Mouse (Mus musculus): ENCODE measurements around the gene Tmem106b. TPM values are rescaled to one million over a fixed set of nuclear protein-coding genes. Genes with fewer than 3 reads are reported as not detected.
A peak's percentile ranks its signal among the peaks of the same experiment; 100 is the strongest.

Tmem106b gene
- 100 to 1,000 TPM; 144 to 157 TPM for total RNA-seq (2021)
- long read RNA-seq, experiment 1, full-length matches to known transcripts: 63 of 83 reads
- long read RNA-seq, experiment 1, partial matches to known transcripts: 4 of 83 reads
- long read RNA-seq, experiment 1, other reads (novel, unspliced or antisense): 16 of 83 reads
- long read RNA-seq, experiment 2, full-length matches to known transcripts: 44 of 53 reads
- long read RNA-seq, experiment 2, partial matches to known transcripts: 0 of 53 reads
- long read RNA-seq, experiment 2, other reads (novel, unspliced or antisense): 9 of 53 reads

DNA sequence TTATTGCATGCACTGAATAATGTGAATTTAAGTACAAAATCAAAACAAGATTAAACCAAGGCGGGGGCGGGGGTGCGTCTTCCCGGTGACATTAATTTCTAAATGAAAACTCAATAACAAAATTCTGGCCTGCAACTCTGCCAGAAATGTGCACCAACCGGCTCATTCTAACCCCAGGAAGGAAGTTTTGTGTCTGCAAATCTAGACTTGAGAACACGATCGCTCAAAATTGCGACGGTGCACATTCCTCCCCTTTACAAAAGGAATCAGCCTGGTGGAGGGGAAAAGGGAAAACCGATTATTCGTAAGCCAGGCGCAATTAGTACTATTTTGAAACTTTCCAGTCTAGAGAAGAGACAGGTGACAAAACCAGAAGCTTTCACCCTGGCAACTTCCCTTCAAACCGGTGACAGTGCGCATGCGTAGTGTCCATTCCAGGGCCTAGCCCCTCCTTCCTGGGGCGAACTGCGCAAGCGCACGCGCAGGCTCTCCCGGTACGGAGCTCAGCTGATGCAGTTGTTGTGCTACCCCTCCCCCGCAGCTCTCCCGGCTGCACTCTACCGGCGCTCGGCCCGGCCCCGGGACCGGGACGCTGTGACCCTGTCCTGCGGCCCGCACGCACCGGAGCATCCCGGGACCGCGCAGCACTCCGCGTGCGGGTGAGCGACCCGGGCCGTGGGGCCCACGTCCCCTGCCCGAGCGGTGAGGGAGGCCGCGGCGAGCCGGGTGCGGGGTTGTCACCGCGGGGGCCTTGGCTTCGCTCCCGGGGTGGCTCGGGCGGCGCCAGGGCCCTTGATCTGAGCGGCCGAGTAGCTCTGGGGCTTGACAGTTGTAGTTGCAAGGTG is at the start of gene Tmem106b:
Gene Tmem106b (plus strand): TSS at position 458 of the 845 bp plus-strand sequence.
- peak; percentile 97 for DNase-seq

DNA sequence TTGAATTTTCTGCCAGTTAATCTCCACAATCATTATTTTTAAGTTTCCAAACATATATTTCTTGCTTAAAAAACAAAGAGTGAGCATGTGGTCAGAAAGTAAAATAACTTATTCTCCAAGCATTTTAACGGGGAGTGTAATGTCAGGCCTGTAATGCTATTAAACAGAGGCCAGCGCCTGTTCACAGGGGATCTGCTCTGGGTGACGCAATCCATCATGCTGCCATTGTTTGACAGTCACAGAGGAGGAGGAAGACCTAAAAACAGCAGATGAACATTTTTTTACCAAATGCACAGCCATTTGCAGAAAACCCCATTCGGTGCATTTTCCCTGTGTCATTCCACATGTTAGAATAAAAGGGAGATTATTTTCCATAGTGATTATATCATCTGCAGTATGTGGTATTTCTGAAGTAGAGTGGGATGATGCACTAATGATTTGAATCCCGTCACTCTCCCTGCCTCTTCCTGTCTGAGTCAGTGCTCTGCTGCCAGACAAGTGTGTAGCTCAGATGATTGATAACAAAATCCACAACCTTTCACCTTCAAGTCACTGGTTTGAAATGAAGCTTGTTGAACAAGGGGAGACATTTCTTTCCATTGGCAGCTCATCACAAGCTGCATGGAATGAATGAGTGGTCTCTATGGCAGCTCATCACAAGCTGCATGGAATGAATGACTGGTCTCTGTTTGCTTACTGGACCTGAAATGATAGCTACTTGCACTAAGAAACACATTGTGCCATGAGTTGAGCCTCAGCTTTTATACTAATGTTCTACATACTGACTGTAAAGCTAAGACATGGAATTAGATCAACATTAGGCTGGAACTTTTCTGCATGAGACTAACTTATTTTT is 48.1 kb upstream of the Tmem106b start:
- DNase-seq: peak; percentile 6

DNA sequence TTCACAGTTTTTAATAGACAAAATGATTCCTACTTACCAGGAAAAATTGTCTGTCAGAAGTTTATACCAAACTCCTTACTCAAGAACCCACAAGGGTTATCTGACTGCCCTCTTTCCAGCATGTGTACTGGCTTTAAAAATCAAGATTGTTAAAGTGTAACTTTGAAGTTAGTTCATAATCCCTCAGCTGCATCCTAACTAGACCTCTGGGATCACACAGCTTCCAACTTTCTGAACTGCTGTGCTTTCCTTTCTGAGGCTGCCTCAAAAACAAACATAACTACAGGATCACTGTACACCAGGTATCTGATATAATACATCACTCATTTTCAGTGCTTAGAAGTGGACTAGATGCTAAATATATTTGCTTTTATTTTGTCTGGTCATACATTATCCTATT is 39.0 kb upstream of the Tmem106b start:
- no peak for DNase-seq

DNA sequence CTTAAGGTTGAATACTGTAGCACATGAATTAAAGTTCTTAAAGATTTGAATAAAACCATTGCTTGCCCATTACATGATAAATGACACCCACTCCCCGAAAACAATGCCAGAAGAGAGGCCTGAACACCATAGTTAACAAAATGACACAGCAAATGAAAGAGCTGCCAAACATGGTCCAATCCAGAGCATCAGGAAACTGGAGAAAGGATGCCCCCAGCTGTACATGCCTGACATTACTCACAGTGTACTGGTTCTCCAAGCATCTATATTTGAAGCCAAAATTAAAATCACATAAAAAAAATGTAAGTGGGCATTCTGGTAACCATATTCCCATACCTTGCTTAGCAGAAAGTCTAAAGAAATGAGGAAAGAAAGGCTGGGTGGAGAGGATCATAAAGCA is 38.6 kb upstream of the Tmem106b start:
- peak; percentile 7 for DNase-seq

DNA sequence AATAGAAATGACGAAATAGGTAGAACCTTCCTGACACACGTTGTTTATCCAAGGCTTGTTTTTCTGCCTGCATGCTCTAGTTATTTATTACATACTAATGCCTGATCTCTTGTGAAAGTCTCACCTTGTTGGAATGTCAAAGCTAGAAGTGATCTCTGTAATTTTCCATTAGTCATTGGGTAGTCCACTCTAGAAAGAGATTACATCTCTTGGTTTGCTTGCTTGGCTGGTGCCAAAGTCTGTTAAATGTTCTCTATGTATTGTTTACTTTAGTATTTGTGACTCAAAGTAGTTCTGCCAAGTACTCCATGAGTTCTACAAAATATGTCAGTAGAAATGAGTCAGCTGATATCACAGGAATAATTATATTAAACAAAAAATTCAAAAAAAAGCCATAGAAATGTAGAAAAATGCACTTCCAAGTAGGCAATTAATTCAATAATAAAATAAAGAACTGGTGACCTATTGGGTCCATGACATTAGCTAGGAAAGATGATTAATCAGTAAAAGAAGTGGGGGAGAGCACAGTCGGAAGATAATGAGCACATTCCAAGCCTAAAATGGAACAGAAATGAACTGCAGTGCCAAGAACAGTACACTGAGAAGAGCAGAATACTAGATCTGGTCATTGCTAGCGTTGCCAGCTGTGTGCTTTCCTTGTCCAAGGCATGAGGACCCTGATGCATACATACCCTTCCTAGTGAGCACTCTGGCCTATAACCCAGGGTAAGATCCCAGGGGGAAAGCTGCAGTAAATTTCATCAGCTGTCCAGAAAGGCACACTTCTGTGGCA is 17.0 kb upstream of the Tmem106b start:
- DNase-seq: no peak

DNA sequence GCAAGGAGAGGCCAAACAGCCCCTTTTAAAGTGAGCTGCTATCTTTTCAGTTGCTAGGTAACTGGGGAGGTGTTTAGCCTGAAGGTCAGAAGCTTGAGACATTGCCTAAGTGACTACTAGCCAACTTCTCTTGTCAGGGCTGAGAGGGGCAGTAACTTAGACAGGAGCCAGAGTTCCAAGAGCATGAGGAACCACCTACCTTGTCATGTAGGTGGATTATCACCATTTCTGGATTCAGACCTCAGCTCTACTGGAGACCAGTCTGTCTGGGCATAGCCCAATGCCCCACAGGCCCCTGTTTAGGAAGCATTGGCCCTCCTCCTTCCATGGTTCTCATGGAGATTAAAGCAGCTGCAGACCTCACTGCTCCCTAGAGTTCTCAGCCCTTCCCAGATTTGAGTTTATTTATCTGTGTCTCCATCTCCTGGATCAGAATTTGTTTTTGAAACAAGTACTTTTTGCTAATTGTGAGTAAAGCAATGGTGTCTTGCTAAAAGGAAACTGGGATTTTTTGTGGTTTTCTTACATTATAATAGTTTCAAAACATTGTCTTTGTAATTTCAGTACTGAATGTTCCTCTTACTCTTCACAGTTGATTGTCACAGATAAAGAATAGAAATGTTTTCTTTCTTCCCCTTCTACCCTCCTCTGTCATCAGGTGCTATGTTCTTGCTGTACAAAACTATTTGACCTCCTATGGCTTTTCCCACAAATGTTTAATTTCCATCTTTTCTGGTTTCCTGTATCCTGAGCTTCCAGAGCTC is 8.1 kb upstream of the Tmem106b start:
- no peak for DNase-seq

DNA sequence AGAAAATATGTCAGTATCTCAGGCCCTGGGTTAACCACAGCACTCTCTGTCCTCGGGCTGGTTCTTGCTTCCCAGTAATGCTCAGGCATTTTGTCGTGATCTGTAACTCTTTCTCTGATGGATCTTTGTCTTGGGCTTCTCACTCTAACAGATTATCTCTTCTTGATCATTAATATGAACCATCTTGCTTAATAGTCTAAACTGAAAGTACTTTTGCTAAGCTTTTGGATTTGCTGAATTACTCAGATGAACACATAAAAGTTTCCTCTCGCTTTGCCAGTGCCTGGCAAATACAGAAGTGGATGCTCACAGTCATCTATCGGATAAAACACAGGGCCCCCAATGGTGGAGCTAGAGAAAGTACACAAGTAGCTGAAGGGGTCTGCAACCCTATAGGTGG is 7.5 kb upstream of the Tmem106b start:
- DNase-seq: no peak

DNA sequence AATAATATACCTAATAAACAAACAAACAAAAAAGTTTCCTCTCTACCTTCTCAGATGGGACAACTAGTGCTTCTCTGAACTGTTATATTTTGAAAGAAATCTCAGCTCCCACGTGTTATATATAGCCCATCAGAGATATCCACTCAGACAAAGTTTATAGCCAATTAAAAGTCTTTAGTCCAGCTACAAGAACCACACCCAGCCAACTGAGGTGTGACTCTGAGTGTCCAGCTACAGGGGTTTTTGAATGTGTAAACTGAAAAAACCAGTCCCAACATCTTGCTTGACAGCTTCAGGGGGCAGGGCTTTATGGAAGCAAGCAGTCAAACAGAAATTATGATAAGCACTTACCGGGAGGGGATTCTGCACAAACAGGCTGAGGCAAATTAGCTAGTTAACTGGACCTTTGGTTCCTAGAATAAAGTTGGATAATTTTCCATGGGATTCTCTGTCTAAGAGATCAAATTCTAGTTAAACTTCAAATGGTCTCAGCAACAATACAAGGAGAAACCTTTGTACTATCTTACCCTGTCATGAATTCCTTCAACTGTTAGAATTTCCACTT is 6.8 kb upstream of the Tmem106b start:
- DNase-seq: no peak

DNA sequence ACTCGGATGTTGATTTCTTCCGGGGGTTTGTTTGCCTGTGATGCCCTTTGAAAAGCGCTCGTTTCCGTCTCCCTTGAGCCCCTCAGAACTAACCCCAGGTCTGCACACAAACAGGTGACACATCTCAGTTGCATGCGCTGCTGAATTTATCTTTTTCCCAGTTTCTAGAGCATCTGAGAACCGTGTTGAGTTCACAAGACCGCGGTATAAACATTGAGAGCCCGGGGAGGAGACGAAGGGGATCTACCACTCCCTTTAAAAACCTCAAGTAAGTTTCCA is 527 bp downstream of the Tmem106b start:
- DNase-seq: no peak

DNA sequence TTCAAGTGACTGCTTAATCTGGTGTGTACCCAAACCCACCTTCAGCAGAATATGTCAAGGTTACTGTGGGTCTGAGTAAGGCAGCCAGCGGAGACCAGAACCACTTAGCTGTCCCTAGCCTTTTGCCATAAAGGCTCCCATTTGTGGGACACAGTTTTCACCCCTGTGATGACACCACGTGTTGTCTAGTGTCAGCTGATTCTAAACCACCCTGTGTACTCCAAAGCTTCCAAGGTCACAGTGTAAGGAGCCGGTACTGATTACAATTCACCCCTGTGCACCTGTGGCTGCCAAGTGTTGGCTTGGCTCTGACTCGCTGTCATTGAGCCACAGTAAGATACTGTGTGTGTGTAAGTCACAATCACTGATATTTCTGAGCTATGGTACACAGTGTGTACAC is 926 bp downstream of the Tmem106b start:
- DNase-seq: peak; percentile 58

DNA sequence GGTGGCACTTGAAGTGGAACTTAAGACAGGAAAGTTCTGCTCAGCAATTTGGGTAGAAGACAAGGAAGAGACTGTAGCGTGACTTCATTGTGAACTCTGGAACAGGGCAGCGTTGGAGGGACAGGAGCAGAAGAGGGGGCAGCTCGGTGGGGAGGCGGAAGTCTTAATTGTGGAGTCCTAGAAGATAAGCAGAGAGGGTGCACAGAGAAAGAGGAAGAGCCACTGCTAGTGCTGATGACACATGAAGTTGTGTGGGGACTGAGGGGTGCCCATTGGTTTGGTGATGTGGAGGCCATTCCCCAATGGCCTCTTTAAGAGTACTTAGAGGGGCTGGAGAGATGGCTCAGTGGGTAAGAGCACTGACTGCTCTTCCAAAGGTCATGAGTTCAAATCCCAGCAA is 3.5 kb downstream of the Tmem106b start:
- DNase-seq: no peak

DNA sequence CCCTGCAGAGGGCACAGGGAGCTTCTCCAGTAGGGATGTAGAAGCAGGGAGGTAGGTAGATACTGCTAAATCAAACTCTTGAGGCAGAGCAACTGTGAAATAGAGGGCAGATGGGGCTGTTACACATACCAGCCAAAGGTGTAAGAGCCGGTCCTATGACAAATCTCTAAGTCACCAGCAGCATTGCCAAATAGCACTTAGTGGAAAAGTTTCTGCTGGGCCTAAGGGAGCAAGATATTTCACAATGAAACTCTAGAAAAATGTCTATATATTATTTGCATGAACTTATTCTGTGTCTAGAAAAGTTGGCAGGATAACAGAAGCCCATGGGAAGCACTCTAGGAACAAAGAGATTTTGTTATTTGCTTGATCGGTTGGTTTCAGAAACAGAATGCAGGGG is 4.3 kb downstream of the Tmem106b start:
- DNase-seq: peak; percentile 31

DNA sequence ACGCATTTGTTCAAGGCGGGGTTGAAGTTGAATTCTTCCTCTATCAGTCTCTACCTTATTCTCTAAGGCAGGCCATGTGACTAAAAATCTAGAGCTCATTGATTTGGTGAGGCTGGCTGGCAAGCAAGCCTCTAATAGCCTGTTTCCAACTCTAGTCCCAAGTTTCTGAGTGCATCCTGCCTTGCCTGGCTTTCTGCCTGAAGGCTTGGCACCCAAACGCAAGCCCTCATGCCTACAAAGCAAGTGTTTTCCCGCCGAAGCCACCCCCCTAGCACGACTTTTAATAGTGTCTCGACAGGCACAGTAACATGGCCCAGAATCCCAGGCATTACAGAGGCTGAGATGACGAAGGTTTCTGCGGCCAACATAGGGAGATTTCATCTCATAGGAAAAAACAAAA is 13.3 kb downstream of the Tmem106b start:
- DNase-seq: no peak

DNA sequence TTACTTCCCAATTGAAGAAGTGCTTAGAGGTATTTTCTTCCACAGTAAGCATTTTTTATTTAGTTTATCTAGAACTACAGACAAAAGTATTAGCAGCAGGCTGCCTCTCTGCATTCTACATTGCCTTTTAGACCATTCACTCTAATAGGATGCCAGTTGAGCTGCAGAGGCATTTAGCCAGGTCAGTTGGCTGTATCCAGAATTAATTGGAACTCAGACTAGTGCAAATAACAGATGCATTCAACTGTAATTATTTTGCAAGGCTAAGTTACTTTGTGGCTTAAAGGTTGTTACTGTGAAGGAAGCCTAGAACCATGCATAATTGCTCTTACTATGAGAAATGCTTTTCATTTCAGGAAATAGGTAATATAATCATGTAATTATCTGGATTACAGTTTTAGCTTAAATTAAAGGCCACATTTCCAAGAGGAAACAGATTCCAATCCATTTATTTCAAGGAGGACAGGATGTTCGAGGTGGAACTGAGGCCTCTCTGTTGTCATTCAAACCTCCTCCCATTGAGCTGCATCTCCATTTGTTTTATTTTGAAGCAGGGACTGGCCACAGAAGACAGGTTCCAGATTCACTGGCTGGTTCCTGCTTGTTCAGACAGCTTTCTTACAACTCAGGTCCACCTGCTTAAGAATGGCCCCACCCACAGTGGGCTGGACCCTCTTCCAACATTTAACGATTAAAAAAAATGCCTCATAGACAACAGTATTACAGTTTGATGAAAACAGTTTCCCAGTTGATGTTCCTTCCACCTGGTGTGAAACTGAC is 27.3 kb downstream of the Tmem106b start:
- no peak for DNase-seq

DNA sequence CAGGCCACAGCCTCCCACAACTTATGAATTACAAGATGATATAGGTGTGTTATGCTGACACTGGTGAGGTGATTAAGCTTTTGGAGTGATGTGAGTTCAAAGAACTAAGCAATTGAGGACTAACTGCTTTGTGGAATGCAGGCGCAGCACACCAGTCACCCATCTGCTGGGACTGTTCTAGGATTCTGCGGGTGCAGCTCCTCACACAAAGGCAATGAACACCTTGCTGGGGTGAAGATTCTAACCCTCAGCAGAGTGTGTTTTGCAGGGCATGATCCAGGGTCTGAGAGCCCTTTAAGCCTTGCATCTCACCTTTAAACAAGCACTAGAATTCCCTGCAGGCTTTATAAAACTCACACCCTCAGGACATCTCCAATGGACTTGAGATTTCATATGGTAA is 30.6 kb downstream of the Tmem106b start:
- DNase-seq: no peak

DNA sequence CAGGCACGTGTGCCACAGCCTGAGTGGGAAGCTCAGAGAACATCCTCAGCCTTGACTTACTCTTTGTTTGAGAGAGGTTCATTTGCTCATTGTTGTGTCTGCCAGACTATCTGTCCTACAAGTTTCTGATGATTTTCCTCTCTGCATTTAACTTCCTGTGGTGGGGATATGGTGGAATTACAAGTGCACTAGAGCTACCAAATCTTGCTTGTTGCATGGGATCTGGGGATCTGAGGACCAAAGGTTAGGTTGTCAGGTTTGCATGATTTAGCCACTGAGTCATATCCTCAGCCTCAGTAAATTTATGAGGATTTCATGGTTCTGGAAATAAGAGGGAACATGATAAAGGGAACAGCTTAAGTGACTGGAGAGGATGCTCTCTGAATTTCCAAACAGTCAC is 39.1 kb downstream of the Tmem106b start:
- no peak for DNase-seq

DNA sequence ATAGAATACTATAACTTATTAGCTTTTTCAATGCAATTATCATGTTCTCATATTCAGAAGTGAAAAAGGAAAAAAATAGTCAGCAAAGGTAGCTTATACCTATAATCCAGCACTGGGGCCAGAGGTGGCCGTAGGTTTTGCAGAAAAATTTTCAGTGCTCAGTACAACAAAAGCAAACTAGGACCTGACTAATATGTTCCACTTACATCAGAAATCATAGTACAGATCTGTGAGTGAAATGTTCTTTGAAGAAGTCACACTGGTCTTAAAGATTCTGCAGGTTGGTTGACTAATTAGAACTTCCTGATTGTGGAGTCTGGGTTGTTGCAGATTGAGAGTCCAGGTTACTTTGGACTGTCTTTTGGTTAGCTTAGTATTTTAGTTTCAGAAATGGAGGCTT is 67.7 kb downstream of the Tmem106b start:
- no peak for DNase-seq
